ENCODE assay signal across 13 mouse cellular contexts in genomic region chrX:163722785-163723577, GRCm38 (mm10). TPM values are rescaled to one million over a fixed set of nuclear protein-coding genes. Genes with fewer than 3 reads are reported as not detected.
A peak's percentile ranks its signal among the peaks of the same experiment; 100 is the strongest.
DNase-seq lines count a peak whose midpoint lies in the region; ATAC-seq and TF ChIP-seq lines count a peak whose summit lies in the region.
"Had no signal": no experiment of that assay in that cellular context is flagged by ENCODE, and none has a peak within 500 bp of the region (broad histone marks: within the 10 kb centered on the region; RNA-seq: fewer than 3 reads in every experiment).

No protein-coding gene starts in this region.

- peaks cover 74% of the 10 kb centered on the region for H3K27me3 ChIP-seq in forebrain, embryonic 10.5 days (ENCODE audit: poor library complexity, severe bottlenecking)
- no peaks in the 10 kb centered on the region for H3K27me3 ChIP-seq in hindbrain, postnatal 0 days (ENCODE audit: insufficient read depth, low read length)
- H3K27me3 ChIP-seq in neural tube, embryonic 12.5 days (replicated peaks): no peaks in the 10 kb centered on the region
- H3K27me3 ChIP-seq in intestine, embryonic 15.5 days (replicated peaks): no peaks in the 10 kb centered on the region
- H3K27me3 ChIP-seq: CH12.LX had no signal

- 0 out of 2 replicates have a peak overlapping the region, but pooled peaks have one; percentile 11 for H3K27ac ChIP-seq in forebrain, embryonic 10.5 days
- H3K27ac ChIP-seq in hindbrain, postnatal 0 days: no peak overlapping the region
- no peak overlapping the region for H3K27ac ChIP-seq in neural tube, embryonic 12.5 days
- H3K27ac ChIP-seq in intestine, embryonic 15.5 days: no peak overlapping the region
- H3K27ac ChIP-seq: left cerebral cortex, adult 2 months had no signal

- no peak overlapping the region for H3K9ac ChIP-seq in hindbrain, postnatal 0 days (replicated peaks; ENCODE audit: low read length)
- H3K9ac ChIP-seq in neural tube, embryonic 12.5 days: no peak overlapping the region
- no peak overlapping the region for H3K9ac ChIP-seq in intestine, embryonic 15.5 days

- DNase-seq in embryo, embryonic 10 days (ENCODE audit: low spot score): peak; percentile 15
- DNase-seq in forebrain, embryonic 10.5 days (ENCODE audit: extremely low spot score, low spot score): no peak
- peak; percentile 1 for DNase-seq in hindbrain, postnatal 0 days (ENCODE audit: low spot score)
- DNase-seq in left cerebral cortex, adult 8-10 months (ENCODE audit: low spot score in 2 of 2): no peak
- DNase-seq in lung, postnatal 4 days: no peak
- DNase-seq: heart, postnatal 4 days; kidney, postnatal 14 days; lung, adult 2 months had no signal

- no peaks in the 10 kb centered on the region for H3K9me3 ChIP-seq in forebrain, embryonic 10.5 days
- no peaks in the 10 kb centered on the region for H3K9me3 ChIP-seq in hindbrain, postnatal 0 days (ENCODE audit: low read length)
- no peaks in the 10 kb centered on the region for H3K9me3 ChIP-seq in neural tube, embryonic 12.5 days
- H3K9me3 ChIP-seq in intestine, embryonic 15.5 days: no peaks in the 10 kb centered on the region

- peaks cover 16% of the 10 kb centered on the region for H3K4me1 ChIP-seq in forebrain, embryonic 10.5 days
- H3K4me1 ChIP-seq in hindbrain, postnatal 0 days (ENCODE audit: insufficient read depth, low read length): no peaks in the 10 kb centered on the region
- H3K4me1 ChIP-seq in neural tube, embryonic 12.5 days: no peaks in the 10 kb centered on the region
- H3K4me1 ChIP-seq in intestine, embryonic 15.5 days (replicated peaks): no peaks in the 10 kb centered on the region

- 0 out of 2 replicates have a peak, but pooled peaks have one; percentile 56 for ATAC-seq in hindbrain, postnatal 0 days
- ATAC-seq in neural tube, embryonic 12.5 days (ENCODE audit: low FRiP score, low read depth): peak; percentile 77; the same call in 1 of the 2 replicates
- no peak for ATAC-seq in intestine, embryonic 15.5 days

- H3K4me2 ChIP-seq in hindbrain, postnatal 0 days (ENCODE audit: low read depth, low read length): peak overlapping the region; percentile 21; the same call in 1 of the 2 replicates
- H3K4me2 ChIP-seq in neural tube, embryonic 12.5 days (replicated peaks): 0 out of 2 replicates have a peak overlapping the region, but pooled peaks have one; percentile 16
- H3K4me2 ChIP-seq in intestine, embryonic 15.5 days (replicated peaks): no peak overlapping the region

- H3K36me3 ChIP-seq in forebrain, embryonic 10.5 days (replicated peaks): no peaks in the 10 kb centered on the region
- no peaks in the 10 kb centered on the region for H3K36me3 ChIP-seq in hindbrain, postnatal 0 days (ENCODE audit: insufficient read depth, low read length)
- H3K36me3 ChIP-seq in neural tube, embryonic 12.5 days: no peaks in the 10 kb centered on the region
- no peaks in the 10 kb centered on the region for H3K36me3 ChIP-seq in intestine, embryonic 15.5 days

- no peak overlapping the region for H3K4me3 ChIP-seq in forebrain, embryonic 10.5 days
- no peak overlapping the region for H3K4me3 ChIP-seq in hindbrain, postnatal 0 days (ENCODE audit: low read length)
- no peak overlapping the region for H3K4me3 ChIP-seq in neural tube, embryonic 12.5 days
- no peak overlapping the region for H3K4me3 ChIP-seq in intestine, embryonic 15.5 days (replicated peaks)
- H3K4me3 ChIP-seq: erythroblast, embryonic 14.5 days; left cerebral cortex, adult 2 months had no signal

- TF ChIP-seq CTCF in hindbrain, postnatal 0 days (IDR thresholded peaks at IDR 0.05; ENCODE audit: low read depth): no peak

- 47% methylated on average over 12 of the region's 12 CpGs for WGBS in forebrain, embryonic 10.5 days
- 32% methylated on average over 12 of the region's 12 CpGs for WGBS in hindbrain, postnatal 0 days
- 28% methylated on average over 12 of the region's 12 CpGs for WGBS in neural tube, embryonic 12.5 days
- 42% methylated on average over 12 of the region's 12 CpGs for WGBS in intestine, embryonic 15.5 days

RNA-seq across cellular contexts. Expression of gene Rnf138rt1, which starts 38.1 kb away (rescaled TPM):
- 0.43 and 0.81 TPM in 2 replicates for polyA plus RNA-seq in forebrain, embryonic 10.5 days (2016; fragmentation: Nextera tagmentation; extraction: Ambion mirVana)
- total RNA-seq in hindbrain, postnatal 0 days (2014; rRNA removed): 4.0 and 4.9 TPM in 2 replicates
- polyA plus RNA-seq in hindbrain, postnatal 0 days (2015; fragmentation: Nextera tagmentation; extraction: Ambion mirVana): 6.4 and 6.8 TPM in 2 replicates
- 0.50 and 0.86 TPM in 2 replicates for polyA plus RNA-seq in neural tube, embryonic 12.5 days (2016; fragmentation: Nextera tagmentation; extraction: Ambion mirVana)
- 1 to 10 TPM in 1 of 4 experiments, under 1 TPM in 3; 0.40 to 1.5 (median 0.64) TPM for total RNA-seq in left cerebral cortex, adult 8-10 months (2022)
- polyA plus RNA-seq in intestine, embryonic 15.5 days (2015; fragmentation: Nextera tagmentation; extraction: Ambion mirVana): 0.14 TPM in 1 of 2 replicates, not detected in the other
- total RNA-seq: CH12.LX; heart, postnatal 4 days had no signal
- polyA plus RNA-seq: erythroblast, embryonic 14.5 days had no signal

Comparison
In these comparisons a context has a peak if more than half of its experiments do, and no peak if none do; other contexts are left out.
1. DNase-seq: peak in embryo, embryonic 10 days (single experiment) and hindbrain, postnatal 0 days (single experiment); none in forebrain, embryonic 10.5 days (single experiment), left cerebral cortex, adult 8-10 months (0 of 2) and lung, postnatal 4 days (0 of 2).